Mouse (Mus musculus): ENCODE measurements around the gene Zfp385c. TPM values are rescaled to one million over a fixed set of nuclear protein-coding genes. Genes with fewer than 3 reads are reported as not detected.

Zfp385c gene
- polyA plus RNA-seq, 2 experiments from 2014 or later: 0.23 TPM; not detected in 1

DNA sequence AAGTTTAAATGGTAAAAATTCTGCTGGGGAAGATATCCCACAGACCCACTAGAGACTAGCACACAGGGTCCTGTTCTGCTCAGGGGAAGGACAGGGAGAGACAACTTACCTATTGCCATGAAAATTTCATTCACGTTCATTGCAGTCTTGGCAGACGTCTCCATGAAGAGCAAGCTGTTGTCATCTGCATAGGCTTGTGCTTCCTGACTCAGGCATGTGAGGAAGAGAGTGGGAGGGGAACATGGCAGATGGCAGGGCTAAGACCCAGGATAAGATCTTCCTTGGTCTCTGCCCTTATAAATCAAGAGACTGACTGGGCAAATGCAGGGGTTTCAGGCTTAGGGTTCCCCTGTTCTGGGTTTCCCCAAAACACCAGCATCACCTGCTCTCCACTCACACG lies 24.4 kb upstream of the Zfp385c start:
- no peak for ATAC-seq

DNA sequence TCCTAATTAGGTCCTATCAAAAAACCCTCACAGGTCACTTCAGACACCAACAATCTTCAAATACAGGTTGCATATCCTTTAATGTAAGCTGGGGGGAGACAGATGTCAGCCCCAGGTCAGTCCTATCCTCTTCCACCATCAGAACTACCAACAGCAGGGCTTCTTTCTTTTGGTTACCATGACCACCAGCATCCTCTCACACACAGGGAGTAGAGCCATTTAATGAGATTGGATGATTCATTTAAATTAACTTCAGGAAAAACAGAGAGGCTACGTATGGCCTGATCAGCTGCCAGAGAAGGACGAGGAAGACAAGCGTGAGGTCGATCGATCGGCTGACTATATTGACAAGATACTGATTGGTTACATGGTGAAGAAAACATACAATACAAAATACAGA lies 22.7 kb upstream of the Zfp385c start:
- ATAC-seq: no peak

DNA sequence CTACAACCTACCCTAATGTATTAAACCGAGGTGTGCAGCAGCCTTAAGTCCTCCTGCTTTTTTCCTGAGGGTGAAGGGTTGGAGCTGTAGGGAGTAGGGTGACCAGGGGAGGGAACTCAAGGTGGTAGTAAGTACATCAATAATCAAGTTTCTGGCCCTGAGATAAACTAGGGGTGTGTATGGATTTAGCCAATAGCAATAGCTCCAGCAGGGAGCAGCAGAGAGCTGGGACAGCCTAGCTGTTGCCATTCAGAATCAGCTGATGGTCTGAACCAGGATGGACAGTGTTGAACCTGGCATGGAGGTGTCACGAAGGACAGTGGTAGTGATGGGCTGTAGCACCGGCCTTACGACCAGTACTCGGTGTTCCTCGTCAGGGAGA lies 22.3 kb upstream of the Zfp385c start:
- peak; percentile 36 for ATAC-seq

DNA sequence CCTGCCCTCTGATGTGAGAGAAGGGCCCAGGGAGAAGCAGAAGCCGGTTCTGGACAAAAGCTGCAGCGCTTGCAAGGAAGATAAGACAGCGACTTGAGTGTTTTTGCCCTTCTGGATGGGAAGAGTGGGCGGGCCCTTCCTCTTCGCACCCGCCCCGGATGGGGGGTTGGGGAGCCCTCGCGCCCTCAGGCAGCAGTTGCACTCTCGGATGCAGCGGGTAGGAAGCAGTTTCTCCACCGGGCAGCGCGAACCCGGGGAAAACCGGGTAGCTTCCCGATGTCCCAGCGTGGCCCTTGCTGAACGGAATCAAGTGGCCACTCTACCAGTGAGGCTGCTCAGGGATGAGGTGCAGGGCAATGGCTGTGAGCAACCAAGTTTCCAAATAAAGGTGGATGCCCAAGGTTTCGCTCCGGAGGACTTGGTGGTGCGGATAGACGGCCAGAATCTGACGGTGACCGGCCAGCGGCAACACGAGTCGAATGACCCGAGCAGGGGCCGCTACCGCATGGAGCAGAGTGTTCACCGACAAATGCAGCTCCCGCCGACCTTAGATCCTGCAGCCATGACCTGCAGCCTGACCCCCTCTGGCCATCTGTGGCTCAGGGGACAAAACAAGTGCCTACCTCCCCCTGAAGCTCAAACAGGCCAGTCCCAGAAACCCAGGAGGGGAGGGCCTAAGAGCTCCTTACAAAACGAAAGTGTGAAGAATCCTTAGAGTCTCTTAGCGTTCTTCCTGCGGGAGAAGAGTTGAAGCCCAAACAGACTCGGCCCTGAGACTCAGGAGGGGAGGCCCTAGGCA lies 21.7 kb upstream of the Zfp385c start, which contains the start of gene Hspb9:
Gene Hspb9 (plus strand): TSS at position 116 of the 799 bp plus-strand sequence.
- peak; percentile 84 for ATAC-seq

DNA sequence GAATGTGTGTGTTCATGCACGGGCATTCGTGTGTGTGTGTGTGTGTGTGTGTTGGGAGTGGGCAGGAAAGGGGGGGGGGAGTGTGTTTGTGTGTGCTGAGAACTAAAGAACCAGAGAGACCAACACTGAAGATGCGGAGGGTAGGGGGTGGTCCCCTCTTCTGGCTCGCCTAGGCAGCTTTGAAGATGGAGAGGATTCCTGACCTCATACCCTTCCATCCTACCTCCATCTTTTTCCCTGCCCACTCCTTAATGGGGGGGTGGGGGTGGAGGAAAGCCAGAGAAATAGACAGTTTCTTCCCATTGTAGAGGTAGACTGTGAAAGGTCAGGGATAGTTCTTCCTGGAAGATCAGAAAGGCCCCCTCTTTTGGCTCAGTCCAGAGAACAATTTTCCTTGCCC lies 20.9 kb upstream of the Zfp385c start:
- no peak for ATAC-seq

DNA sequence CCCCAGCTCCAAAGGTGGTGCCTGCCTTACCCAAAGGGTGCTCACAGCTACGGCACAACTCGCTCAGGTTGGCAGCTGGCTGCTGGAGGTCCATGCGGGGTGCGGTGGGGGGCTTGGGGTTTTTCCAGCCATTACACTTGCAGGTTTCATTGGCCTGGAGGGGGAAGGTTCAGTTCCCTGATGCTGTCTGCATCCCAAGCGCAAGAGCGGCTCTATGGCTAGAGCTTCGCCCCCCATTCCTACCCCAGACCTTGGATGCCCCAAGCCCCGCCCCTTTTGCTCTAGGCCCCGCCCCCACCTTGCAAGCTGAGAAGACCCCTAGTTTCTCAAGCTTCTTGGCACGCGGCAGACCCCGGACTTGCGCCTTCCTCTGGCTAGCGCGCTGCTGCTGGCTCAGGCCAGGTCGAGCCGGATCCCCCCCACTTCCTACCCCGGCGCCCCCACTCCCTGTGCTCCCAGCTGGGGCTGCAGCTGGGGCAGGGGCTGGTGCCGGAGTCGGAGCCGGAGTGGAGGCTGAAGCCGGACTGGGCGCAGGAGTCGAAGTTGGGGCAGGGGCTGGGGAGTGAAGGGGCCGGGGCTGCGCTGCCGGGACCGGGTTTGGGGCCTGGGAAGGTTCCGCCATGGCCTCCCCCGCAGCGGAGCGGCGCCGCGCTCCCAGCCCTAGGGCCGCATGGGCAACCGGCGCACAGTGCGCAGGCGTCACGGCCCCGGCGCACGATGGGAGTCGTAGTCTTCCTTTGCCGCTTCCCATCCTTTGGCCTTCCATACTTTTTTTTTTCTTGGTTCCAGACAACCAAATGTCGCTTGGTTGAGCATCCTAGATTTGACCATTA lies 19.7 kb upstream of the Zfp385c start, which contains the start of gene Kat2a:
Gene Kat2a (minus strand): TSS at position 683 of the 833 bp plus-strand sequence.
- ATAC-seq: peak; percentile 63

DNA sequence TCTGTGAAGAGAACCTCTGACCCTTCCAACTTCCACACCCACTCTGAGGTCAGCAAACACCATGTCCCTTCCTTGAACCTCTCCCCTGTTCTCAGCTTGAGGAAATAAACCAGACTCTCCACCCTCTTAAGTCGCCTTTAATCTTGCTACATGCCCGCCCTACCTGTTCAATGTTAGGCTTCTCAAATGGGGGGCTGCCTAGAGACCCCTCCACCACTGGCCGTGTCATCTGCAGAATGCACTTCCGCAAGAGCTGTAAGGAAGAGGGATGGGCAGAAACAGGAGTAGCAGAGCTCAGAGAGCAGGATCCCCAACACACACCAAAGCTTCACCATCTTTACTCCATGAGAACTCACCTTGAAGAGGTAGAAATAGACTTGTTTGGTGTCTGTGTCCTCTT lies 18.7 kb upstream of the Zfp385c start:
- no peak for ATAC-seq

DNA sequence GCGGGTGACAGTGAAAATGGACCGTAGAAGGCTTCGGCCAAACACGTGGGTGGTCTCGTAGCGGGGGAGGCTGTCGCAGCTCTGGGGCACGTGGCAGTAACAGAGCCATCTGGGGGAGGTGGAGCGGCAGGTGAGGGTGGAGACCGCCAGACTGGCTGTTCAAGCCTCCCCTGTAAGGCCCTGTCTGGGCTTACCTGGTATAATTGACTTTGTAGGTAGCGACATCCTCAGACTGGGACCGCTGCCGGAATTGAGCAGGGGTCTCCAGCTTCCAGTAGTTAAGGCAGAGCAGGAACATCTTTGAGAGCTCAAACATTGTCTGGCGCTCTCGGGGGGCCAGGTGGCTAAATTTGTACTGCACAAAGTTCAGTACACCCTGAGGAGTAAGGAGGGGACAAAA lies 18.3 kb upstream of the Zfp385c start:
- no peak for ATAC-seq

DNA sequence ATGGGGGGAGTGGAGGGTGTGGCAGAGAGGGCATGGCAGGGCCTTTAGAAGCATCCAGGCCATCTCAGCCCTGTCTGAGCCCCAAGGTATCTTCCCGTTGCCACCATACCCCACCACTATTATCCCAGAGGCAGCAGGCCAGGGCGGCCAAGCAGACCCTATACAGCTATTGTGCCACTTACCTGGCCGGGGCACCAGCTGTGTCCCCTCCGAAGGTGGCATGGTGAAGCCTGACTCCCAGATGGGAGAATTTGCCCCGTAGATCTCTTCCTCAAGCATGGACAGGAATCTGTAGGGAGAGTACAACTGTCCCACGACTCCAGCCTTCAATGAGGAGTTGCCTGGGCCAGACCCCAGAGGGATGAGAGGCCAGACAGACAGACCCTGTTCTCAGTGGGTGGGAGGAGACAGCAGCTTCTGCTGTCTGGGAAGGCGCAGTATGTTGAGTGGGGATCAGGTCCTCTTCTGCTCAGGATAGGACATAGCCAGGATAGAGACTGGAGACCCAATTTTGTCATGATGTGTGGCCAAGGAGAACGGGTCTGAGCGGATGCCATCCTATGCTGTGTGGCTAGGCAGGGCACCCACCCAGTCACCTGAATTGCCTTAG lies 17.1 kb upstream of the Zfp385c start:
- no peak for ATAC-seq

DNA sequence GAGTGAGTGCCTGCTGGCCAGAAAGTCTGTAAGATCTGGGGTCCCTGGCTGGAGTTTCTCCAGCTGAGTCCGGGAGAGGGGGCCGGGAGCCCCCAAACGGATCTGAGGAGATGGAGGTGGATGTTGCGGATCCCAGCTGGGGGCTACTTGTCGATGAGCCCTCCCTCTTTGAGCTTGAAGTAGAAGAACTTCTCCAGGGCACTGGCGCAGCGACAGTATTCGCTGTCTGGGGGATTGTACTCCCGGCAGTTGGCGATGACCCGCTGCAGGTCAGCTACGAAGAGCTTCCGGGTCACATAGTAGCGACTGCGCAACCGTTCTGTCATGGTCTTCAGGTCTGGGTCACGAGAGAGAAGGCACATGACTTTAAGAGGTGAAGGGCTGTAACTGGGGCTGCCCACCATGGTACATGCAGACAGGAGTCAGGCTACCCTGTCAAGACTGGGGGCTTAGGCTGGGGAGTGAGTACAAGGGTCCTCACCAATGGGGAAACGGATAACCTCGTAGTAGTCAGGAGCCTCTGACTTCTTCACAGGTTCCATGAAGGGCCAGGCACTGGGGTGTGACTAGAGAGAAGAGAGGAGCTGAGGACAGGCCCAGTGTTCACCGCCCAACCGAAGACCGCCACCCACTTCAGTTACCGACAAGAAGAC lies 13.0 kb upstream of the Zfp385c start:
- ATAC-seq: no peak

DNA sequence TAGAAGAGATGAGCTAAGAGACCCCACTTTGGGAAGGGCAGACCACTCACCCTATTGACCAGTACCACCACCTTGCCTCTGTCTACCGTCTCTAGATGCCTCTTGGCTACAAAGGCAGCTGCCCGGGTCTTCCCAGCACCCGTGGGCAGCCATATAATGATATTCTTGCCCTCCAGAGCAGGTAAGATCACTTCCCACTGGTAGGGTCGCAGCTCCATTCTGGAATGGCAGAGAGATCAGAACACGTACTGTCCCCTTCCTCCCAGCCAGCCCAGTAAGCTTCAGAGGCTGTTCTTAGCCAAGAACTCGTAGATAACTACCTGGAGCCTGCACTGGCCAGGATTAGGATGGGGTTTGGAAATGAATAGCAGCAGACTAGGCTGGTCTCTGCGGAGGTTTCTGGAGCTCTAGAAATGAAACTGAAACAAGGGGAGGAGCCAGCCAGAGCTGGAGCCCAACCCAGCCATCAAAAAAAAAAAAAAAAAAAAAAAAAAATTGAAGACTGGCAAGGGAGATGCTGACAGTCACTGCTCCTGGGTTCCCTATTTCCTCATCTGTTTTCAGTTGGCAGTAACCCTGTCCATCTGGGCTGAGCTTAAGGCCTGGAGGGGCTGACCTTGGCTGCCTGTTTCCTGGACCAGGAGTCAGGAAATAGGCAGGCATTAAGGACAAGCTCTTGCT lies 11.7 kb upstream of the Zfp385c start, which contains the start of gene Dhx58:
Gene Dhx58 (minus strand): TSS at position 421 of the 681 bp plus-strand sequence.
- peak; percentile 80 for ATAC-seq

DNA sequence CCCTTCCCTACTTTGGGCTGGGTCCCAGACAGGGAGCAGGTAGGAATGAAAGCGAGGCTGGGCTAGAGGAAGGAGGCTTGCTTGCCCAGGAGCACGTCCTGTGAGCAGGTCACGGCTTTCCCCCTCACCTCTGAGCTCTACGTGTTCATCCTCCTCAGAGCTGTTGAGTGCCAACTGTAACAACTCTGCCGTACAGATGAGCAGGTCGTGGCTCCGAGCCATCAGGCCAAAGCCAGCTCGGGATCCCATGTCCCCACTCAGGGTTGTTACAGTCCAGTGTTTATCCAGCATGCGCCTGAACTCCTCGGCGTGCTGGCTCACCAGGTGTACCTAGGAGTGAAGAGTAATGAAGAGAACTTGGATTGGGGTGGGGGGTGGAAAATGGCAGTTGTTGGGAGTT lies 11.1 kb upstream of the Zfp385c start:
- peak; percentile 46 for ATAC-seq

DNA sequence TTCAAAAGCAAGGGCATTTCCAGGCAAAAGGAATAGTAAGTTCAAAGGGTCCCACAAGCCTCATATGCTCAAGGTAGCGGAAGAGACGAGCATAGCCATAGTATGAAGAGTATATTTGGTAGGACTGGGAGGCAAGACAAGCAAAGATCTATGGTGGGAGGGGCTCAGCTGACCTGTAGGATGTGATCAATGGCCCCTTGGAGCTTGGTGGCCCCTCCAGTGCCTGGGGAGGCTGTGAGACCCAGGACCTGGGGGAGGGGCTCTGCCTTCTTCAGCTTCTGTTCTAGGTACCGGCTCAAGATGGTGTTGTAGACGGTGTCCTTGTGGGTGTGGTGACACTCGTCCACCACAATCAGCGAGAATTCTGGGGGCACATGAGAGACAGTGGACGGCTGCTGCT lies 10.7 kb upstream of the Zfp385c start:
- no peak for ATAC-seq

DNA sequence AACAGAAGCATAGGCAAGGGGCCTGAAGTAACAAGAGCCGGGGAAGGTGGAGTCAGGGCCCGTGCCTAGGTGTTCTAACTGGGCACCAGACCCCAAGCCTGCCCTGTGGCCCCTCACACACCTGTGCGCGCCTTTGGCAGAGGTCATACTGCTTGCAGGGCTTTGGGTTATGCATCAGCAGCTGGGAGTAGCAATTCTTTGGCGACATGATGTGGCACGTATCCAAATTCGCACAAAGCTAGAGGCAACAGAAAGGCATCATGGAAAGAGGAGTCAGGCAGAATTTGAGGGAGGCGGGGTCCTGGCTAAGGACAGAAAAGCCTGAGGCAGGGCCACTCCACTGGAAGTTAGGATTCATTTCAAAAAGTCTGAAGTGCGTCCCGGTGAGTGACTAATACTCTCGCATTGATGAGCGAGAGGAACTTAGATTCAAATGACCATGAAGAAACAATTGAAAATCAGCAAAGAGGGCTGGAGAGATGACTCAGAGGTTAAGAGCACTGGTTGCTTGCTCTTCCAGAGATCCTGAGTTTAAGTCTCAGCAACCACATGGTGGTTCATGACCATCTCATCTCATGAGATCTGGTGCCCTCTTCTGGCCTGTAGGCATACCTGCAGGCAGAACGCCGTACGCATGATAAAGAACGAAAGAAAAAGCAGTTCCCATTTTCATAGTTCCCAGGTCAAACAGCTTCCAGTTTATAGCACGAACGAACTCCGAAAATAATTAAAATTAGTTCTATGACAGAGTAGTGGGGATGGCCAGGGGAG lies 10.0 kb upstream of the Zfp385c start:
- ATAC-seq: peak; percentile 75

DNA sequence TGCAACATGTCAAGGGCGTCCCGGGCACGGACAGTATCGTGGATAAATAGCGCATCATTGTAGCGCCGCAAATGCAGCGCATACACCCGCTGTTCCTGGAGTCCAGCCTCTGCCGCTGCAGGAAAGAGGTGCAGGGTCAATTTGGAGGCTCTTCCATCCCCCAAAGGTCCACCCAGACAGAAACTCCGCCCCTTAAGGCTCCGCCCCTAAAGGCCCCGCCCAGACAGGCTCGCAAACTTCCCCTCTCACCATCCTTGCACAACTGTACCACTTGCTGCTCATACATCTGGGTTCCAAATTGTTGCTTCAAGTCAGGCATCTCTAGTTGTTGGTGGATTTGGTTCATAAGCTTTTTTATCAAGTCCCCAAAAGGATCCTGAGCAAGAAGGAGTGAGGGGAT lies 9.0 kb upstream of the Zfp385c start:
- no peak for ATAC-seq

DNA sequence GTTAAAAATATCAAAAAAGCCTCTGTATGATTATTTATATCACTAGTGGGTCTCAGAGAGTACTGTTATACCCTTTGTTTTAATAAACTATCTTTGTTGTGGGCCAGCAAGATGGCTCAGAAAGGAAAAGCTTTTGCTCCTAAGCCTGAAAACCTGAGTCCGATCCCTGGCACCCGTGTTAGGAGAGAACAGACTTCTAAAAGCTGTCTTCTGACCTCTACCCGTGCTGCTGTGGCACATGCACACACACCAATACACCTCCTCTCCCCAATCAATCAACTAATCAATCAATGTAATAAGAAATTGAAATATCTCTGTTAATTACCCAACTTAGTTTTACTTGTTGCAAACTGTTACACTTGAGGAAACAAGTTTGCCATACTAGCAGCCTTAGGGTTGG lies 8.5 kb upstream of the Zfp385c start:
- ATAC-seq: no peak

DNA sequence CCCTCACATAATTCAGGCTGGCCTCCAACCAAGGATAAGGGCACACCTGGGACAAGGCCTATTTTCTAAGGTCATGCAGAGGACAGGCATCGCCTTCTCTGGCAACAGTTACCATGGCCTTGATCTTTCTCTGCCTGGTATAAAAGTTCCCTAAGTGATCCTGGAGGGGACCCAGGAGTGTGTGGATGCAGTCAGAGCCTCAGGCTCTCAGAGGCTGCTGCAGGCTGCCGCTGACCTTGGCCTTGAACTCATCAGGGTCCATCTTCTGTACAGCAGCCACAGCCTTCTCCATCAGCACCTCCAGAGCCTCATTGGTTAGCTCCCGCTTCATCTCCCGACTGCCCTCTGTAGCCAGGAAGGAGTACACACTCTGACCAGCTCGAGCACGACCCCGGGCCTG lies 5.7 kb upstream of the Zfp385c start:
- ATAC-seq: no peak

DNA sequence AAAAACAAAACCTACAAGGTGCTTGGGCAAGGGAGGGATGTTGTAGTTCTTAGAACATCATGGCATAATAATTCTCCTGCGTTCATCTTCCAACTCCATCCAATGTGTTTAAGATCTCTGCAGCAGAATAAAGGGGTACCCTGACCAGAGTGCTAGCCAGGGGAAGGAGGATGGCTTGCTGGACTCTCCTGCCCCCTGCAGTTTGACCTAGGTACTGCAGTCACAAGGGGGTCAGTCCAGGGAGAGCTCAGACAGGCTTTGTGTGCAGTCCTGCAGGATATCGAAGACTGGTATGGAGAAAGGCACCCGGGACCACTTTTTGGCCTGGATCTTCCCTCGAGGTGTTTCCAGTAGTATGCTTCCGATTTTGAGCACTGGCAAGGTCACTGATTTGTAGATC lies 2.7 kb upstream of the Zfp385c start:
- no peak for ATAC-seq

DNA sequence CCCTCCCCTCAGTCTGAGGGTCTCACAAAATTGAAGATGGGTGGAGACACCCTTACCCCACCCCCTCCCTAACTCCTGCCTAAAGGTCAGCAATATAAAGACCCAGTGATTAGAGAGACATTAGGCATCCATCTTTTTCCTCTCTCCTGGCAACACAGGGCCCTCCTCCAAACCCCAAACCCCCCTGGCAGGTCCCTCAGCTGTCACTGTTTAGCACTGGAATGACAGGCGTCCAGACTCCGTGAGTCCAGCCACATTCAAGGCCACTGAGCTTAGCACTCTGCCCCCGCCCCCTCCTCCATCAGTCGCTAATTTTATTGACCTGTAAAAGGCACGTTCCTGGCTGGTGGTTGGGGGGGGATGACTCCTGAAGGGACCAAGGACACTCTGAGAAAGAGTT lies 899 bp upstream of the Zfp385c start:
- ATAC-seq: no peak

DNA sequence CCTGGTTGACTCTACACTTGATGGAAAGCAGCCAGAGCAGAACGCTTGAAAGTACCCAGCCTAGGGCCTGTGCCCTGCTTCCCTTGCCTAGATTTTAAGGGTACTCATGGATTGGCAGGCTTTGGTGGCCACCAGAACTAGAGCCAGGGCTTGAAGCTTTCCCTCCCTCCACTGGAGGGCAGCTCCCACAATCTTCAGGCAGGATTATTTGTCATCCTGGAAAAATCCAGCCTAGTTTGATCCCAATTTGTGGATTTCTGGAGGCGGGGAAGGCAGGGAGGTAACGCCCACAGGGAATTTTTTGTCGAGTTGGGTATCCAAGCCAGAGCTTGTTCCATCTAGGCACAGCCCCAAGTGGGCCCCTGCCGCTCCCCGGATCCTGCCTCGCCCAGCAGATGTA lies 1.9 kb downstream of the Zfp385c start:
- ATAC-seq: no peak

DNA sequence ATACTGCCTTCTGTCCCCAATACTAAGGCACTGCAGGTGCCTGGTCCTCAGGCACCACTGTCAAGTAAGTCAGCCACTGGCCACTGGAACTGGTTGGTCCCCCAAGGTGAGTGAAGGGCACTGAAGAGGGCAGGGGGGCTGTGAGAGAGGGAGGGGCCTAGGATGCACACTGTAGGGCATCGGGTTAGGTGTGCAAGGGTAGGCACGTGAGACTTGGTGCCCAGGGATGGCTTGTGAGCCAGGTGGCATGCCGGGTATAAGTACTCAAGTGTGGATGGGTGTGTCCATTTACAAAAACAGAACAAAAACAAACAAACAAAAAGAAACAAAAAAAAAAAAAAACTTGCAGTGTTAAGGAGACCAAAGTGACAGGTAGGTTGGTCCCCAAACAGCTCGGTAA lies 3.8 kb downstream of the Zfp385c start:
- ATAC-seq: no peak

All from CD4-positive, CD25-positive, alpha-beta regulatory T cell, adult 4 months (primary cell).